Mouse (Mus musculus) liver, embryonic 12.5 days (tissue): ENCODE results near the gene Dtnbp1. TPM values are rescaled to one million over a fixed set of nuclear protein-coding genes. Genes with fewer than 3 reads are reported as not detected.

Source experiments
- ATAC-seq: fragments of 200-750 bp; cut with Nextera tagmentation; 2 replicates; pipeline ENCODE4 v1.8.0; 2017; ENCODE audit warnings: moderate number of reproducible peaks, mild to moderate bottlenecking, moderate library complexity
- H3K27ac ChIP-seq: fragments of 300-500 bp; sonication (generic); 2 replicates; pipeline ENCODE4 v1.5.1; 2016; ENCODE audit warnings: mild to moderate bottlenecking
- H3K27me3 ChIP-seq: fragments of 300-500 bp; sonication (generic); replicated peaks from 2 replicates; pipeline ENCODE4 v1.6.1; 2016; ENCODE audit warnings: mild to moderate bottlenecking, moderate library complexity
- H3K36me3 ChIP-seq: fragments of 300-500 bp; sonication (generic); 2 replicates; pipeline ENCODE4 v1.6.1; 2016; ENCODE audit warnings: mild to moderate bottlenecking, moderate library complexity
- H3K4me1 ChIP-seq: fragments of 300-500 bp; sonication (generic); 2 replicates; pipeline ENCODE4 v1.6.1; 2016
- H3K4me2 ChIP-seq: fragments of 300-500 bp; sonication (generic); 2 replicates; pipeline ENCODE4 v1.6.1; 2016; ENCODE audit warnings: mild to moderate bottlenecking, moderate library complexity
- H3K4me3 ChIP-seq: fragments of 300-500 bp; sonication (generic); 2 replicates; pipeline ENCODE4 v1.5.1; 2016; ENCODE audit warnings: mild to moderate bottlenecking, moderate library complexity
- H3K9ac ChIP-seq: fragments of 300-500 bp; sonication (generic); 2 replicates; pipeline ENCODE4 v1.6.1; 2016; ENCODE audit warnings: mild to moderate bottlenecking, moderate library complexity
- H3K9me3 ChIP-seq: fragments of 300-500 bp; sonication (generic); replicated peaks from 2 replicates; pipeline ENCODE4 v1.6.1; 2016; ENCODE audit warnings: mild to moderate bottlenecking, moderate library complexity
- WGBS: fragments of 180-500 bp; shearing (Covaris S2); methylation state at CpG from one replicate; pipeline ENCODE4 v1.1.7; 2016; ENCODE audit not compliant: insufficient replicate concordance; 5-methylcytosine and 5-hydroxymethylcytosine counted together
- polyA plus RNA-seq: library from polyadenylated mRNA; unstranded; fragments of >200 nt; fragmentation: Nextera tagmentation; extraction: Ambion mirVana; gene quantifications from 2 replicates; pipeline ENCODE4 v1.2.1, GENCODE M21; 2016

The Dtnbp1 gene
- polyA plus RNA-seq, 1 experiment from 2014 or later = 36.1 TPM

DNA sequence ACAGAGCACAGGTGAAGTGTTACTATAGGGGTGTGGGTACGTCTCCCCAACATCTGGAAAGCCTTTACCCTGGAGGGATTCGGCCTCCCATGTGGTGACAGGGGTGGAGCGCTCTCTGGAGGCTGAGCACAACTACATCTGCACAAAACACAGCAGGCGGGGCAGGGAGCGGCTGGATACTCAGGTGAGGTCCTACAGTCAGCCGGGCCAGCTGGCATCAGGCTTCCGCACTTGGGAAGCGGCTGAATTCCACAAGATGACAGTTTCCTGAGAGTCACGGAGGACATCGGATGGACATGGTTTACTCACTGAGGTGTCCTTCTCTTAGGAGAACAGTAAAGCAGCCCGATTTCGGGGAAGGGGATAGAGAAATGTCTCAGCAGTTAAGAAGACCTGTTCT lies 2.7 kb downstream of the Dtnbp1 start:
- no peak overlapping the region for H3K9ac ChIP-seq
- no peak overlapping the region for H3K27ac ChIP-seq
- H3K9me3 ChIP-seq = no peaks in the 10 kb centered on the region
- WGBS = 84% methylated on average over 12 of the region's 12 CpGs
- no peak for ATAC-seq
- peaks cover 9% of the 10 kb centered on the region; the same call in 1 of the 2 replicates for H3K36me3 ChIP-seq
- no peak overlapping the region for H3K4me3 ChIP-seq
- H3K4me1 ChIP-seq = peaks cover 20% of the 10 kb centered on the region
- no peak overlapping the region for H3K4me2 ChIP-seq
- no peaks in the 10 kb centered on the region for H3K27me3 ChIP-seq

DNA sequence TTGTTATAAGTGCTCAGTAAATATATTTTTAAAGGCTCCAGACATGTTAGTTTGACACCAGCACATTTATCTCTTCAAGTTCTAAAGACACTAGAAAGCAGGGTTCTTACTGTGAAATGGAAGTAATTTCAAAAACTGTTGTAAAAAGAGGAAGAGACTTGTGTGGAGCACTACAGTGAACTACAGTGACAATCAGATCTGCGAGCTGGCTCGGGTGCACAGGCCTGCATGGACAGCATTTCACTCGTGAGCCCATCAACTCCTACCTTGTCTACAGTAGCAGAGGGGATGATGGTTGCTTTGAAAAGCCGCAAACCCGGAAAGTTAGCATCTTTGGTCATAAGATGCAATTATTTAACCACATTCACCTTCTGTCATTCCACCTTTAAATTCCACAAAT lies 5.6 kb downstream of the Dtnbp1 start:
- no peak overlapping the region for H3K27ac ChIP-seq
- peaks cover 21% of the 10 kb centered on the region; the same call in 1 of the 2 replicates for H3K36me3 ChIP-seq
- H3K4me2 ChIP-seq = no peak overlapping the region
- 59% methylated on average over 5 of the region's 5 CpGs for WGBS
- no peaks in the 10 kb centered on the region for H3K9me3 ChIP-seq
- H3K4me1 ChIP-seq = peaks cover 13% of the 10 kb centered on the region
- no peak overlapping the region for H3K9ac ChIP-seq
- no peak for ATAC-seq
- no peak overlapping the region for H3K4me3 ChIP-seq
- no peaks in the 10 kb centered on the region for H3K27me3 ChIP-seq

DNA sequence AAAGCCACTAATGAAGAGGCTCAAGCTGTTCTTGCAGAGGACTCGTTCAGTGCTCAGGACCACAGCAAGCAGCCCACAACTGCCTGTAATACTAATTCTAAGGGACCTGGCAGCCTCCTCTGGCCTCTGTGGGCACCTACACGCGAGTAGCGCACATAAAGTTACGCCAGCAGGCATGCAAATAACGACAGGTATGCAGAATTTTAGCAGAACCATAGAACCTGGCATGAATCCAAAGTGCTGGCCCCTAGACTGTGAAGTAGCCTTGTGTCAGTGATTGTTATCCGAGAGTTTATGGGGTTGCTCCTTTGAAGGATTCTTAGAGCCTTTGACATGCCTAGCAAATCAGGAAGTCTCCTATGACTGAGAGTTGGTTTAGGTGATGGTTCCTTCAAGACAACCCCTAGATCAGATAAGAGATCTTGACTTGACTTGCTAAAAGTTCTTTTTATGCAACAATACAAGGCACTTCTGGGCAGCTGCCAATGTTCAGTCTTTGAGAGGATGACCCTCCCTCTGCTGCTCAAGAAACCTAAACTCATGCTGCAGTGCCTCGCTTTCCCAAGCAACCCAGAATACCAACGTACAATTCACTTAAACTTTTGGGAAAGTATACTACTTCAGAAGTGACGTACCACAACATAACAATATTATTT lies 9.3 kb downstream of the Dtnbp1 start:
- Histone ChIP-seq H3K9me3 (no peaks in the 10 kb centered on the region), H3K4me2 (no peak overlapping the region), H3K27me3 (no peaks in the 10 kb centered on the region), H3K27ac (no peak overlapping the region), H3K4me1 (no peaks in the 10 kb centered on the region; the same call in 1 of the 2 replicates), H3K4me3 (no peak overlapping the region), H3K36me3 (peaks cover 31% of the 10 kb centered on the region), H3K9ac (no peak overlapping the region)
- WGBS = 81% methylated on average over 10 of the region's 10 CpGs
- ATAC-seq = no peak

DNA sequence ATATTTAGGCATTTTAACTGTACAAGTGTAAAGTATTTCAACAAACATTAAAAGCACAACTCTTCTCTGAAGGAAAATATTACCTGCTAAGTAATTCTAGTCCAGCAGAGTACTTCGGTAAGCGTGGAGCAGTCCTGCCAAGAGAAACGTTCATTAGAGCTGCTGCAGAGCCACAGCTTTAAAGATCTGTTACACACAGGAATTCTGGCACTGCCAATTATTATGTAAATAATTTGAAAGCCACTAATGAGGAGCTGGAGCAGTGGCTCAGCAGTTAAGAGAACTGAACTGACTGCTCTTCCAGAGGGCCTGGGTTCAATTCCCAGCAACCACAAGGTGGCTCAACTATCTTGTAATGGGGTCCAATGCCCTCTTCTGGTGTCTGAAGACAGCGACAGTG lies 10.0 kb downstream of the Dtnbp1 start:
- Histone ChIP-seq H3K9ac (no peak overlapping the region), H3K4me3 (no peak overlapping the region), H3K9me3 (no peaks in the 10 kb centered on the region), H3K27ac (no peak overlapping the region), H3K36me3 (peaks cover 37% of the 10 kb centered on the region), H3K27me3 (no peaks in the 10 kb centered on the region), H3K4me2 (no peak overlapping the region), H3K4me1 (no peaks in the 10 kb centered on the region; the same call in 1 of the 2 replicates)
- ATAC-seq = no peak
- WGBS = 82% methylated on average over 4 of the region's 4 CpGs

DNA sequence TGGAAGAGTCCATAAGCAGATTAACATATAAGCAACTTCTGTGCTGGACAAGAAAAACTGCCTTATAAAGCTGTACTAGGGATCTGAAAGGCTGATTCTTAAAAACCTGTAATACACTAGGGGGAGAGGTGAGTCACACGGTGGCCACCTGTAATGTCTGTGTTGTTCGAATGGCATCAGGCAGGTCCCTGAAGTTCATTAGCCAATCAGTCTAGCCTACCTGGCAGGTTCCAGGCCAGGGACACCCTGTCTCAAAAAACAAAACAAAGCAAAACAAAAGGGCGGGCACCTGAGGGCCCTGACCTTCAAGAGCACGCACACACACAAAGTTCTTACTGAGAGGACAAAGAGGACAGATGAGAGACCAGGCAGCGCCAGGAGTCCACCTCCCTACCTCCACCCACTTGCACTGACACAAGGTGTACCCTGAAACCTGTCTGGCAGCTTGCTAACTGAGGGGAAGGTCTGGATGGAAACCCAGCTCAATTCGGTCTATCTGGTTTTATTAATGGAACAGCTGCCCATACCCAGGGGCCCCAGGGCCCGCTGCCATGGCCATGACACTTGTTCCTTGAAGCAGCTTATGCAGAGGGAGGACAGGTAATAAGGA lies 11.8 kb downstream of the Dtnbp1 start:
- 78% methylated on average over 7 of the region's 7 CpGs for WGBS
- no peaks in the 10 kb centered on the region for H3K9me3 ChIP-seq
- peaks cover 41% of the 10 kb centered on the region for H3K36me3 ChIP-seq
- no peak overlapping the region for H3K9ac ChIP-seq
- H3K27ac ChIP-seq = no peak overlapping the region
- H3K27me3 ChIP-seq = no peaks in the 10 kb centered on the region
- ATAC-seq = no peak
- no peak overlapping the region for H3K4me3 ChIP-seq
- peaks cover 7% of the 10 kb centered on the region for H3K4me1 ChIP-seq
- H3K4me2 ChIP-seq = no peak overlapping the region

DNA sequence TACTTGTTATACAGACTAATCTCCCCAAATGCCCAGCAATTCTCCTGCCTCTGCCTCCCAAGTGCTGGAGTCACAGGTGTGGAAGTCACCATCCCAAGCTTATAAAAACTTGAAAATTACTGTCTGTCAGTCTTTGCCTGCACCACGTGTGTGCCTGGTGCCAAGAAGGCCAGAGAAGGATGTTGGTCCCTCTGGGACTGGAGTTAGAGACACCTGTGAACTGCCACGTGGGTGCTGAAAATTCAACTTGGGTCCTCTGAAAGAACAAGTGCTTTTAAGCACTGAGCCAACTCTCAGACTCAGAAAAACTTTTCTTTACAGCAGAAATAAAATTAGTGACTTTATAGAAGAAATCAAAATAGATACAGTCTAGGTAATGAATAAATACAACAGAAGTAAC lies 15.6 kb downstream of the Dtnbp1 start:
- H3K4me3 ChIP-seq = no peak overlapping the region
- no peaks in the 10 kb centered on the region for H3K27me3 ChIP-seq
- peaks cover 29% of the 10 kb centered on the region for H3K36me3 ChIP-seq
- no peak overlapping the region for H3K9ac ChIP-seq
- no peak for ATAC-seq
- no peaks in the 10 kb centered on the region for H3K9me3 ChIP-seq
- H3K4me1 ChIP-seq = peaks cover 10% of the 10 kb centered on the region
- no peak overlapping the region for H3K27ac ChIP-seq
- no peak overlapping the region for H3K4me2 ChIP-seq
- WGBS = 54% methylated on average over 2 of the region's 2 CpGs

DNA sequence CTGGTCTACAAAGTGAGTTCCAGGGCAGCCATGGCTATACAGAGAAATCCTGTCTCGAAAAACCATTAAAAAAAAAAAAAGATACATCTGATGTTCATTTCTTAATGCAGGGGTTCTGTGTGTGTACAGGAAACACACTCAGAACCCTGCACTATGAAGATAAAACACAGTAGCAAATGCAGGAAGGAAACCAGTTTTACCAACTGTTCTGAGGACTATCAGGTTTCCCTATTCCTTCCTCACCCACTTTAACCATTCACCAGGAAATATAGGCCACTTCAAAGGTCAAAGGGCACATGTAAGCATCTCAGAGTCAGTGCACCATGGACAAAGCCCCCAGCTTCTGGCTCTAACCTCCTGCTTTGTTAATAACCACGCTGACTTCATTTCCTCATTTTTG lies 16.6 kb downstream of the Dtnbp1 start:
- peaks cover 28% of the 10 kb centered on the region for H3K36me3 ChIP-seq
- no peak overlapping the region for H3K27ac ChIP-seq
- no peak for ATAC-seq
- H3K27me3 ChIP-seq = no peaks in the 10 kb centered on the region
- WGBS = 24% methylated on average over 2 of the region's 2 CpGs
- no peak overlapping the region for H3K9ac ChIP-seq
- no peak overlapping the region for H3K4me3 ChIP-seq
- H3K4me2 ChIP-seq = no peak overlapping the region
- H3K9me3 ChIP-seq = no peaks in the 10 kb centered on the region
- peaks cover 10% of the 10 kb centered on the region for H3K4me1 ChIP-seq

DNA sequence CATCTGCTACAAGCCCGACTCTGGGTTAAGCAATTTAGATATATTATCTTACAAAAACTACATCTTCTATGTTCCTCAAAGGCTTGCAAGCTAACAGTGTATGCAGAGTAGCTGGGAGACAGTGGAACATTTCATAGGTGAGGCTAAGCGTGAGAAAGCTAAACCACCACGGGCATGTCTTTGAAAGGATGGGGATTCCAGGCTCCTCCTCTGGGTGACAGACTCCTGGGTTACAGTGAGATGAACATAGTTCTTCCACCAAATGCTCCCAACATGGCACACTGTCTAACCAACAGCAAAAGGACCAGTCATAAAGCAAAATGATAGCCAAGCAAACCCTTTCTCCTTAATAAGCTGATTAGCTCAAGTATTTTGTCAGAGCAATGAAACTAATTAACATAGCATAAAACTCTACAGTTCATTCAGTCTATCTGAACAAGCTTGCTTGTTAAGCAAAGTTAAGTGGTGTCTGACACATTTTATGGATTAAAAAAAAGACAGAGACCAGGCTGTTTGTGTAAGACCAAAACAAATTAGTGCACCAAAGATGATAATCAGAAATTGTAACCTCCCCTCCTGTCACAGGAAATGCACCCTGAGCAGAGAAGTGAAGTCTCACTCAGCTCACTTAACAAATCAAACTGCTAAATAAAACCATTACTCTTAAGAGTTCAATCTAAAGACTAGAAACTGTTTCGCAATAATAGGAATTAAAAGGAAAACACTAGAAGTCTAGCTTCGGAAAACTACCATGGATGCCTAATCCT lies 18.1 kb downstream of the Dtnbp1 start:
- no peak for ATAC-seq
- Histone ChIP-seq H3K27ac (no peak overlapping the region), H3K9ac (no peak overlapping the region), H3K27me3 (no peaks in the 10 kb centered on the region), H3K4me2 (no peak overlapping the region), H3K4me1 (peaks cover 10% of the 10 kb centered on the region), H3K9me3 (no peaks in the 10 kb centered on the region), H3K36me3 (peaks cover 21% of the 10 kb centered on the region), H3K4me3 (no peak overlapping the region)
- 72% methylated on average over 5 of the region's 5 CpGs for WGBS

DNA sequence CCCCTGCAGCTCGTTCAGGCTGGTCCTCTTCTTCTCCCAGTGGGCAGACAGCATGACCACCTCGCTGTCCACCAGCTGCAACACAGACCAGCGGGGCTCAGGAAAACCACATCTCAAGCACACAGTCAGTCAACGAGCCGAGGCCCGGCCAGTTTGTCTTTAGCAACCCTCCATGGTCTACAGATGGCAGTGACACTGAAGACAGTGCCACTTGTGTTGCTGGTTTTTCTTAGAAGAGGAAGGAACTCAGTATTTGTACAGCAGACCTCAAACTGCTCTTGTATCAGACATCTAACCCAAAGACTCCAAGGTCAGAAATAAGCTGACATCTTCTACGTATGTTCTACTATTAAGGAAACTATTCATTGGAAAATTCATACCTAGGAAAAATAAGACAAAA lies 19.1 kb downstream of the Dtnbp1 start:
- H3K4me2 ChIP-seq = no peak overlapping the region
- peaks cover 10% of the 10 kb centered on the region for H3K4me1 ChIP-seq
- no peaks in the 10 kb centered on the region for H3K27me3 ChIP-seq
- peaks cover 16% of the 10 kb centered on the region for H3K36me3 ChIP-seq
- ATAC-seq = no peak
- no peak overlapping the region for H3K4me3 ChIP-seq
- 39% methylated on average over 7 of the region's 7 CpGs for WGBS
- H3K27ac ChIP-seq = no peak overlapping the region
- no peaks in the 10 kb centered on the region for H3K9me3 ChIP-seq
- H3K9ac ChIP-seq = no peak overlapping the region

DNA sequence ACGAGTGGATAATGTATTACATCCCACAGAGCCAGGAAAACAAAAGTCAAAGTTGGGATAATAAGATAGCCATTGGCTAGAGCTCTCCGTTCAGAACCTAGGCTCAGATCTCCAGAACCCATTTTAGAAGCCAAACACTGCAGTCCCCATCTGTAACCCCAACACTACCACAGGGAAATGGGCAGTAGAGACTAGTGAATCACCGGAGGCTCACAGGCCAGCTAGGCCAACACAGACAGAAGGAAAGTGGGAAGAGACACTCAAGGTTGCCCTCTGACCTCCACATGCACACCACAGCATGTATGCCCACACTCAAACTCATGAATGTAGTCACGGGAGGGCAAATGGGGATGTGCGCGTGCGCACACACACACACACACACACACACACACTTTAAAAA lies 22.5 kb downstream of the Dtnbp1 start:
- no peak overlapping the region for H3K27ac ChIP-seq
- H3K9ac ChIP-seq = no peak overlapping the region
- H3K36me3 ChIP-seq = peaks cover 14% of the 10 kb centered on the region
- H3K4me2 ChIP-seq = no peak overlapping the region
- WGBS = 83% methylated on average over 7 of the region's 7 CpGs
- H3K9me3 ChIP-seq = no peaks in the 10 kb centered on the region
- no peak for ATAC-seq
- 0 out of 2 replicates have a peak, but pooled peaks cover 2% of the 10 kb centered on the region for H3K4me1 ChIP-seq
- H3K4me3 ChIP-seq = no peak overlapping the region
- no peaks in the 10 kb centered on the region for H3K27me3 ChIP-seq

DNA sequence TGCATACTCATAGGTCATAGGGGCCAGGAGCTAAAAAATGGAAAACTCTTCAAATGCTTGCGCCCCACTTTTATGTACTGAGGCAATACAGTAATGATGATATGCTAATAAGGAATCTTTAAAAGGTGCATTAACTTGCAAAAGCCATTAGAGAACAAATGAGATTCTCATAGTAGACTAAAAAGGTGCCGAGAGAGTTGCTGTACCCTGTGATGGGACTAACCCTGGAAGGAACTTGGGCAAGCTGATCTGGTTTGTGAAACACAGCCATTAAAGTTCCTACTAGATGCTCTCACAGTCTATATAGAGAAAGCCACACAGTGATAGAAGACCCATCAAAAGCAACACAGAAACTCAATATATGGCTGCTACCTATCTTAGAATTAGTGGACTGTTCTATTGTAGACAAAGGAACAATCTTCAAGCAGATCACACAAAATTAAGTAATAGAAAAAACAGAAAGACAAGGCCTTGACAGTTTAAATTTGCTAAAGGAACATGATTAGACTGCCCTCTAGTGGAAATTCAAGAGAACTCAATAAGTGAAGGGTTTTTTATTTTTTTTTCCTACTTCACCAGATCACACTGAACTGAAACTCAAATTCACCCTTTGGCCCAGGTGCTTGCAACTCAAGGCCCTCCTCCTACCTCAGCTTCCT lies 24.3 kb downstream of the Dtnbp1 start:
- Histone ChIP-seq H3K27me3 (no peaks in the 10 kb centered on the region), H3K36me3 (peaks cover 14% of the 10 kb centered on the region), H3K9ac (no peak overlapping the region), H3K4me3 (no peak overlapping the region), H3K4me1 (peaks cover 5% of the 10 kb centered on the region; the same call in 1 of the 2 replicates), H3K27ac (no peak overlapping the region), H3K4me2 (no peak overlapping the region), H3K9me3 (no peaks in the 10 kb centered on the region)
- WGBS = 79% methylated on average over 2 of the region's 2 CpGs
- ATAC-seq = no peak

DNA sequence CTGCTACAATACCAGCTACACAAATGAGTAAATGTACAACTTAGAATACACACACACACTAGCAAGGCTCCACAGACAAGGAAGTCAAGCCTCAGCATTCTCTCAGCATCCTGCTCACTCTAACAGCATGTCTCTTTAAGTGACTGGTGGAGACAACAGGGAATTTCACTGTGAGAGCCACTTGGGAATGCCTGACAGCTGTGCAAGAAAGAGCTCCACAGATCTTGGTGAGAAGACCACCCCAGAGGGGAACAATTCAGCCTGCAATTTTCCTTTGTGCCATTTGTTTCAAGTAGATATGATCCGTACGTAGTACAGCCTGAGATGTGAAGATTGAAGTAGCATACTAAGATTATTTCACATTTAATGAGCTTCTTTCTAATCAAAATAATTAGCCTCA lies 24.9 kb downstream of the Dtnbp1 start:
- no peak for ATAC-seq
- Histone ChIP-seq H3K9me3 (no peaks in the 10 kb centered on the region), H3K36me3 (peaks cover 14% of the 10 kb centered on the region), H3K4me3 (no peak overlapping the region), H3K27ac (no peak overlapping the region), H3K4me1 (peaks cover 7% of the 10 kb centered on the region; the same call in 1 of the 2 replicates), H3K27me3 (no peaks in the 10 kb centered on the region), H3K9ac (no peak overlapping the region), H3K4me2 (no peak overlapping the region)
- WGBS = 81% methylated on average over 2 of the region's 2 CpGs
